Mouse (Mus musculus): ENCODE measurements at regions not wholly inside any gene's neighbourhood (a gene's known extent, or its start where the extent isn't known, plus 50 kb on each side); places are given as distances from the start of the nearest gene placed in this dataset.

DNA sequence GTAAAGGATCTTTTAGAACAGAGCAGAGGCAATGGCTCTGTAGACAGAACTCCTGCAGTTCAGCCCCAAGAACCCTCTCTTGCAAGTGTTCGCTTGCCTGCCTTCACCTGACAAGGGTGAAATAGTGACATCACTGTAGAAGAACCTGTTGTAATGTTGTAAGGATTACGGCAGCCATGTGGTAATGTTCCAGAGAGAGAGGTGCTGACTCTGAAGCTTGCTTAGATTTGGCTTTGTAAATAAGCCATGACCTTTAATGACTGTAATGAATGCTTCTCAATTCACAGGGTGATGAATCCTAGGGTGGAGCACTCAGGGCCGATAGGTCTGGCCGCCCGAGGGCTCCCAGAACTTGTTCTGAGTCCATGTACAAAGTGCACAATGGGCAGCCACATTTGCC is 230.2 kb downstream of the Irx1 start:
- Histone ChIP-seq H3K27me3 (ENCODE audit: control insufficient read depth in 1 of 2, insufficient read depth in 2 of 2, low read length in 2 of 2) (no peaks in the 10 kb centered on the region), H3K9me3 (replicated peaks; ENCODE audit: insufficient read depth, low read length) (no peaks in the 10 kb centered on the region), H3K79me2 (ENCODE audit: control insufficient read depth, insufficient read depth, low read length, poor library complexity) (no peaks in the 10 kb centered on the region), H3K27ac (ENCODE audit: control insufficient read depth, low read depth, low read length) (no peak overlapping the region), H3K36me3 (ENCODE audit: control insufficient read depth in 1 of 2, insufficient read depth in 2 of 2, low read length in 2 of 2) (no peaks in the 10 kb centered on the region), H3K4me3 (ENCODE audit: control insufficient read depth in 1 of 2, insufficient read depth in 1 of 2, low read depth in 2 of 2, low read length in 2 of 2) (no peak overlapping the region), H3K9ac (ENCODE audit: control insufficient read depth, low read depth, low read length, poor library complexity, severe bottlenecking) (no peak overlapping the region), H3K4me1 (ENCODE audit: control insufficient read depth in 1 of 2, insufficient read depth in 2 of 2, low read length in 2 of 2) (no peaks in the 10 kb centered on the region)
- TF ChIP-seq TAL1 (IDR thresholded peaks at IDR 0.05; ENCODE audit: low read length) (no peak), MXI1 (IDR thresholded peaks at IDR 0.05; ENCODE audit: low read depth, low read length) (no peak), EP300 (IDR thresholded peaks at IDR 0.05; ENCODE audit: low read depth in 1 of 2, low read length in 2 of 2) (no peak), ZKSCAN1 (IDR thresholded peaks at IDR 0.05; ENCODE audit: low read depth, low read length) (no peak), KAT2A (conservative IDR thresholded peaks at IDR 0.05; ENCODE audit: low read depth, low read length) (no peak), MEF2A (IDR thresholded peaks at IDR 0.05; ENCODE audit: extremely low read depth, insufficient replicate concordance, low read depth, low read length, poor library complexity, severe bottlenecking) (no peak), ETS1 (IDR thresholded peaks at IDR 0.05; ENCODE audit: low read depth, low read length) (no peak), BHLHE40 (IDR thresholded peaks at IDR 0.05; ENCODE audit: borderline replicate concordance, low read depth, low read length) (no peak), SMC3 (IDR thresholded peaks at IDR 0.05; ENCODE audit: low read depth, low read length) (no peak), USF1 (IDR thresholded peaks at IDR 0.05; ENCODE audit: low read depth, low read length) (no peak), NRF1 (IDR thresholded peaks at IDR 0.05; ENCODE audit: insufficient read depth, low read depth, low read length, poor library complexity, severe bottlenecking) (no peak), POLR2AphosphoS2 (IDR thresholded peaks at IDR 0.05; ENCODE audit: low read length) (no peak), ELF1 (IDR thresholded peaks at IDR 0.05; ENCODE audit: low read depth, low read length) (no peak), MAFK (IDR thresholded peaks at IDR 0.05; ENCODE audit: borderline replicate concordance, low read depth, low read length) (no peak), ZNF384 (IDR thresholded peaks at IDR 0.05; ENCODE audit: low read depth, low read length) (no peak)
- DNase-seq (ENCODE audit: low read depth, low spot score) = no peak

DNA sequence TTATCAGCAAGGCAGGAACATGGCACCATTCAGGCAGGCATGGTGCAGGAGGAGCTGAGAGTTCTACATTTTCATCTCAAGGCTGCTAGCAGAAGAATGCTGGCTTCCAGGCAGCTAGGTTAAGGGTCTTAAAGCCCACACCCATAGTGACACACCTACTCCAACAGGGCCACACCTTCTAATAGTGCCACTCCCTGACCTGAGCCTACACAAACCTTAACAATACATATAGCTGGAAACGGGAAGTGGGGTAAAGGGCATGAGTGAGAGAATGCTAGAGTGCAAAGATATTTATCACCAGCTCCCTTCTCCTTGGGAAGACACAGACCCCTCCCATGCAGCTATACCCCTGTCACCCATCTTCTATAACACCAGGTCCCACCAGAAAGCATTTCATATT is 230.6 kb downstream of the Irx1 start:
- no peak for TF ChIP-seq E2F4 (IDR thresholded peaks at IDR 0.05; ENCODE audit: borderline replicate concordance, low read depth, low read length)
- TF ChIP-seq POLR2A (IDR thresholded peaks at IDR 0.05; ENCODE audit: control insufficient read depth in 1 of 2, insufficient read depth in 1 of 2, low read depth in 1 of 2, low read length in 2 of 2, poor library complexity in 1 of 2) = no peak
- TF ChIP-seq ELF1 (IDR thresholded peaks at IDR 0.05; ENCODE audit: low read depth, low read length) = no peak
- TF ChIP-seq ETS1 (IDR thresholded peaks at IDR 0.05; ENCODE audit: low read depth, low read length) = no peak
- TF ChIP-seq CHD2 (IDR thresholded peaks at IDR 0.05; ENCODE audit: low read length) = no peak
- TF ChIP-seq TBP (IDR thresholded peaks at IDR 0.05; ENCODE audit: low read depth, low read length) = no peak
- no peak for TF ChIP-seq NELFE (IDR thresholded peaks at IDR 0.05; ENCODE audit: low read depth, low read length)
- H3K27me3 ChIP-seq (ENCODE audit: control insufficient read depth in 1 of 2, insufficient read depth in 2 of 2, low read length in 2 of 2) = no peaks in the 10 kb centered on the region
- no peaks in the 10 kb centered on the region for H3K9me3 ChIP-seq (replicated peaks; ENCODE audit: insufficient read depth, low read length)
- DNase-seq (ENCODE audit: low read depth, low spot score) = no peak
- no peaks in the 10 kb centered on the region for H3K36me3 ChIP-seq (ENCODE audit: control insufficient read depth in 1 of 2, insufficient read depth in 2 of 2, low read length in 2 of 2)
- no peak overlapping the region for H3K27ac ChIP-seq (ENCODE audit: control insufficient read depth, low read depth, low read length)
- H3K79me2 ChIP-seq (ENCODE audit: control insufficient read depth, insufficient read depth, low read length, poor library complexity) = no peaks in the 10 kb centered on the region
- H3K4me1 ChIP-seq (ENCODE audit: control insufficient read depth in 1 of 2, insufficient read depth in 2 of 2, low read length in 2 of 2) = no peaks in the 10 kb centered on the region
- no peak overlapping the region for H3K9ac ChIP-seq (ENCODE audit: control insufficient read depth, low read depth, low read length, poor library complexity, severe bottlenecking)
- H3K4me3 ChIP-seq (ENCODE audit: control insufficient read depth in 1 of 2, insufficient read depth in 1 of 2, low read depth in 2 of 2, low read length in 2 of 2) = no peak overlapping the region
